Mouse (Mus musculus) limb, embryonic 13.5 days (tissue): ENCODE measurements around the gene Nup214. TPM values are rescaled to one million over a fixed set of nuclear protein-coding genes. Genes with fewer than 3 reads are reported as not detected.

Experiments
- ATAC-seq: fragments of 200-750 bp; cut with Nextera tagmentation; 2 replicates; pipeline ENCODE4 v1.8.0; 2017; ENCODE audit warnings: low read depth, moderate number of reproducible peaks, moderate TSS enrichment; ENCODE audit not compliant: low FRiP score
- H3K27ac ChIP-seq: fragments of 300-500 bp; sonication (generic); 2 replicates; pipeline ENCODE4 v1.5.1; 2015; ENCODE audit warnings: inconsistent platforms, mild to moderate bottlenecking, moderate library complexity
- H3K27me3 ChIP-seq: fragments of 300-500 bp; sonication (generic); 2 replicates; pipeline ENCODE4 v1.6.1; 2015; ENCODE audit warnings: mild to moderate bottlenecking, inconsistent platforms
- H3K36me3 ChIP-seq: fragments of 300-500 bp; sonication (generic); 2 replicates; pipeline ENCODE4 v1.6.1; 2015; ENCODE audit warnings: inconsistent platforms, mild to moderate bottlenecking, moderate library complexity
- H3K4me1 ChIP-seq: fragments of 300-500 bp; sonication (generic); 2 replicates; pipeline ENCODE4 v1.6.1; 2015; ENCODE audit warnings: inconsistent platforms
- H3K4me2 ChIP-seq: fragments of 300-500 bp; sonication (generic); replicated peaks from 2 replicates; pipeline ENCODE4 v1.6.1; 2015; ENCODE audit warnings: inconsistent platforms, mild to moderate bottlenecking, moderate library complexity
- H3K4me3 ChIP-seq: fragments of 300-500 bp; sonication (generic); 2 replicates; pipeline ENCODE4 v1.5.1; 2015; ENCODE audit warnings: moderate library complexity, mild to moderate bottlenecking, inconsistent platforms
- H3K9ac ChIP-seq: fragments of 300-500 bp; sonication (generic); 2 replicates; pipeline ENCODE4 v1.6.1; 2015; ENCODE audit warnings: mild to moderate bottlenecking, inconsistent platforms
- H3K9me3 ChIP-seq: fragments of 300-500 bp; sonication (generic); 2 replicates; pipeline ENCODE4 v1.6.1; 2016; ENCODE audit warnings: inconsistent platforms
- WGBS: fragments of 180-500 bp; shearing (Covaris S2); methylation state at CpG from one replicate; pipeline ENCODE4 v1.1.7; 2015; 5-methylcytosine and 5-hydroxymethylcytosine counted together
- polyA plus RNA-seq: library from polyadenylated mRNA; unstranded; fragments of >200 nt; fragmentation: Nextera tagmentation; extraction: Ambion mirVana; gene quantifications from 2 replicates; pipeline ENCODE4 v1.2.1, GENCODE M21; 2015

The Nup214 gene
- polyA plus RNA-seq, 1 experiment from 2014 or later, result 114 TPM

DNA sequence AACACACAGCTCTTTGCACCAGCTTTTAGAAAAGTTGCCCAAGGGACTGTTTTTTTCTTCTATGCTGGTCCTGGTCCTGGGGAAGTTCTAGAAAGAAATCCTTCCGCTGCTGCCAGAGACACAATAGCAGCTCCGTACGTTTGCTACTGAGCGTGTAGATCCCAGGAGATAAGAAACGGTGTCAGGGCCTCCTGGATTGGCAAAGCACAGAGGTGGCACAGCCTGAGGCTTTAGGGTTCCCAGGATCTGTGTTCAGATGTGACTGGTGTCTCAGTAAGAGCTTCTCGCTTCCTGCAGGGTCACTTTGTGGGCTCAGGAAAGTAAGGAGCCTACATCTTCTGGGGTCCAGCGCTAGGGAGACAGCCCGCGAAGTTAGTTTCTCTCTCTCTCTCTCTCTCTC is 23.3 kb upstream of the Nup214 start:
- peaks cover 15% of the 10 kb centered on the region; the same call in 1 of the 2 replicates for H3K36me3 ChIP-seq
- H3K4me1 ChIP-seq, result peaks cover 25% of the 10 kb centered on the region
- peak overlapping the region; percentile 82 for H3K9ac ChIP-seq
- 12% methylated on average over 9 of the region's 9 CpGs for WGBS
- peak overlapping the region; percentile 80 for H3K4me3 ChIP-seq
- no peaks in the 10 kb centered on the region for H3K9me3 ChIP-seq
- peak overlapping the region; percentile 89 for H3K4me2 ChIP-seq
- no peaks in the 10 kb centered on the region for H3K27me3 ChIP-seq
- H3K27ac ChIP-seq, result no peak overlapping the region
- ATAC-seq, result no peak

DNA sequence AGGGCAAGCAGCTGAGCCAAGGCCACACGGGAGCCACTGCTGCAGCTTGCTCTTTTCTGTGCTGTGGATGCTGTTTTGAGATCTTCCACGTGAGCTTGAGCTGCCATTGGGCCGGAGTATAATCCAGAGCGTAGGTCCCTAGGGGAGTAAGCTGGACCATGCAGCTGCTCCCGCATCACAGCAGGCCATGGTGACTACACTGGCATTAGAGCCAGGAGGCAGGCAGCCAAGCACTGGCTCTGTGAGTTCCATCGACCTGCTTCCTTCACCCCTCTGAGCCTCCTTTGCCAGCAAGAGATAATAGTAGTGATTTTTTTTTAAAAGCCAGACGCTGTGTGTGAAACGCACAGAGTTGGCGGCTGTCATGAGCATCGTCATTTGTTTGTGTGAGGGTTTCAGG is 22.0 kb upstream of the Nup214 start:
- Histone ChIP-seq H3K9ac (no peak overlapping the region), H3K4me3 (no peak overlapping the region), H3K27ac (no peak overlapping the region), H3K27me3 (no peaks in the 10 kb centered on the region), H3K4me1 (peaks cover 25% of the 10 kb centered on the region), H3K36me3 (peaks cover 15% of the 10 kb centered on the region; the same call in 1 of the 2 replicates), H3K9me3 (no peaks in the 10 kb centered on the region), H3K4me2 (peak overlapping the region; percentile 89; the same call in 1 of the 2 replicates)
- ATAC-seq, result no peak
- 89% methylated on average over 10 of the region's 10 CpGs for WGBS

DNA sequence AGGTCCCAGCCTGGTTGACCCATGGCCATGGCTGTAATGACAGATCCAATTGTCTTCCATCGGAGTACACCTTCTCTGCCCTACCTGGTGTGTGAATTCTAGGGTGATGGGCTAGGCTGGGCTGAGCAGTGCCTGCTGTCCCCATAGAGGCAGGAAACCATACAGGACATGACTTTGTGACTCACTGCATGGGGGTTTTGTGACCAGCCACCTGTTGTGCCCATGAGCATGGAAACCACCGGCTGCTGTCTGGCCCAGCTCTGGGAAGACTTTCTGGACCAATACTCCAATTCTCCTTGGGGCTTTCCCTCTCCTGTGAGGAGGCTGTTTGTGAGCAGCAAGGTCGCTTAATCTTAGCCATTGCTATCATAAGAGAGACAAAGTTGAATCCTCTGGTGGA is 21.5 kb upstream of the Nup214 start:
- Histone ChIP-seq H3K9ac (no peak overlapping the region), H3K27me3 (no peaks in the 10 kb centered on the region), H3K27ac (no peak overlapping the region), H3K4me2 (no peak overlapping the region), H3K4me3 (no peak overlapping the region), H3K9me3 (no peaks in the 10 kb centered on the region), H3K36me3 (peaks cover 15% of the 10 kb centered on the region), H3K4me1 (peaks cover 25% of the 10 kb centered on the region)
- ATAC-seq, result no peak
- WGBS, result 82% methylated on average over 3 of the region's 3 CpGs

DNA sequence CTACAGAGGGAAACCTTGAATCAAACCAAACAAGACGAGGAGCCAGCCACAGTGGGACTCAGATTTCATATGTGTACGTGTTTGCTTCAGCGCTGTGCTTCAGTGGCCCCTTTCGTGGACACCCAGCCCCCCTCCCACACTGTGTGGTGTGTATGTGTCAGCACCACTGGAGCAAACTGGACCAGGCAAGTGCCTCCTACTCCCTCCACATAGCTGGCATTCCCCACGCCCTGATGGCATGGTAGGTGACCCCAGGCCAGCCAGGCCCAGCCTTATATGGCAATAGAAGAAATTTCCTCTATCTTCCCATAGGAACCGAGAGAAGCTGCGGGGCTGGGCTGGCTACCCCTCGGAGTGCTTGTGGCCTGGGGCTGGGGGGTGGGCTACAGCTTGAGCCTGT is 20.5 kb upstream of the Nup214 start:
- ATAC-seq, result no peak
- Histone ChIP-seq H3K27ac (no peak overlapping the region), H3K4me2 (no peak overlapping the region), H3K9me3 (no peaks in the 10 kb centered on the region), H3K36me3 (peaks cover 17% of the 10 kb centered on the region), H3K4me1 (peaks cover 25% of the 10 kb centered on the region), H3K9ac (no peak overlapping the region), H3K27me3 (no peaks in the 10 kb centered on the region), H3K4me3 (no peak overlapping the region)
- WGBS, result 72% methylated on average over 8 of the region's 8 CpGs

DNA sequence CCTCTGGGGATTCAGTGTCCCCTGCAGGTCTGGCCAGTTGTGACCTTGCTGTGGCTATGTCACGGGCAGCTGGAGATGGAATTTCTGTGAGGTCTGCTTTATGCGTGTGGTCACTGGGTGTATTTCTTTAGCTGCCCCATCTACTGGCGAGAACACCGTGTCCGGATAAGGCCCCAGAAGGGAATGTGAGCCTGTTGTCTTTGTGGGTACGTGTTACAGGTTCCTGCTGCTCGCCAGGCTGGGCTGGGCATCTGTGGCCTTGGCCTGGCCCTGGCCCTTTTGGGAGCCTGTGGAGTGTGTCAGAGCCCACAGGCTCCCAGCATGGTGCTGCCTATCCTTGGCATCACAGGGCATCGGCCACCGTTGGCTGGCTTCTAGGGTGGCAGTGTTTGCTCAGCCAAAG is 19.5 kb upstream of the Nup214 start:
- H3K4me2 ChIP-seq, result no peak overlapping the region
- no peak for ATAC-seq
- H3K27me3 ChIP-seq, result no peaks in the 10 kb centered on the region

DNA sequence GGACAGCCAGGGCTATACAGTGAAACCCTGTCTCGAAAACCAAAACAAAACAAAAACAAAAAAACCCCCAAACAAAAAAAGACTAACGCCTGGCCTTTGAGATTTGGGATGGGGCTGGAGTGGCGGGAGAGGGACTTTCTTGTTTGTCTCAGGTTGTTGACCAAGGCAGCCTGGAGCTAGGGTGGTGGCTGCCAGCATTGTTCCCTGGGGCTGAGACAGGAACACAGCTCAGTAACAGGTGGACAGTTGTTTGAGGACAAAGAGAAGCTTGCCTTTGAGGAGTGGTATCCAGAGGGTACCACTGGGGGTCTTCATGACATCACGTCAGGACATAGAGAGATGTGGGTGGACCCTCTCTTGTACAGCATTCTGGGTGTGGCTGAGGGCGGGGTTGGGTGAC is 18.6 kb upstream of the Nup214 start:
- H3K4me3 ChIP-seq, result no peak overlapping the region
- peaks cover 25% of the 10 kb centered on the region for H3K36me3 ChIP-seq
- no peaks in the 10 kb centered on the region for H3K9me3 ChIP-seq
- no peak overlapping the region for H3K27ac ChIP-seq
- H3K4me1 ChIP-seq, result peaks cover 22% of the 10 kb centered on the region
- ATAC-seq, result no peak
- no peaks in the 10 kb centered on the region for H3K27me3 ChIP-seq
- 89% methylated on average over 5 of the region's 5 CpGs for WGBS
- no peak overlapping the region for H3K9ac ChIP-seq
- no peak overlapping the region for H3K4me2 ChIP-seq

More for the DNA sequence above, 19.5 kb upstream of the Nup214 start:
- 91% methylated on average over 9 of the region's 9 CpGs for WGBS
- no peaks in the 10 kb centered on the region for H3K9me3 ChIP-seq
- no peak overlapping the region for H3K4me3 ChIP-seq
- H3K36me3 ChIP-seq, result peaks cover 19% of the 10 kb centered on the region
- H3K4me1 ChIP-seq, result peaks cover 25% of the 10 kb centered on the region
- no peak overlapping the region for H3K27ac ChIP-seq
- H3K9ac ChIP-seq, result no peak overlapping the region

DNA sequence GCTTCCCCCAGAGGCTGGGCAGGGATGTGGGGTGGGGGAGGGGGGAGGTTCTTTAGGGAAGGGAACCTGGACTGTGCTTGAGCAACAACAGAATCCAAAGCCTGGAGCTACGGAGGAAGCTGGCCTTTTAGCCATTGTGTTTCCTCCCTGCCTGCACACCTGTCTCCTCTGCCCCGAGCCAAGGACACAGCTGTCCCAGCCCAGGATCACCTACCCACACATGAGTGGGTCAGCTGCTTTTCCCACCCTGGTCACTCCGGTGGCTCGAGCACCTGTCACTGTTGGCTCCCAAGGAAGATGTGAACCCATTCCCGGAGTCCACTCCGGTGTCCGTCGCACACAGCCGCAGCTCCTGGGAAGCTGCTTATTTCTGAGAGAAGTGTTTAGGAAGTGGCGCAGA is 17.0 kb upstream of the Nup214 start:
- Histone ChIP-seq H3K4me2 (no peak overlapping the region), H3K4me3 (no peak overlapping the region), H3K27me3 (no peaks in the 10 kb centered on the region), H3K36me3 (peaks cover 36% of the 10 kb centered on the region), H3K27ac (no peak overlapping the region), H3K4me1 (peaks cover 13% of the 10 kb centered on the region), H3K9ac (peak overlapping the region; percentile 25; the same call in 1 of the 2 replicates), H3K9me3 (no peaks in the 10 kb centered on the region)
- WGBS, result 88% methylated on average over 10 of the region's 10 CpGs
- ATAC-seq, result no peak

DNA sequence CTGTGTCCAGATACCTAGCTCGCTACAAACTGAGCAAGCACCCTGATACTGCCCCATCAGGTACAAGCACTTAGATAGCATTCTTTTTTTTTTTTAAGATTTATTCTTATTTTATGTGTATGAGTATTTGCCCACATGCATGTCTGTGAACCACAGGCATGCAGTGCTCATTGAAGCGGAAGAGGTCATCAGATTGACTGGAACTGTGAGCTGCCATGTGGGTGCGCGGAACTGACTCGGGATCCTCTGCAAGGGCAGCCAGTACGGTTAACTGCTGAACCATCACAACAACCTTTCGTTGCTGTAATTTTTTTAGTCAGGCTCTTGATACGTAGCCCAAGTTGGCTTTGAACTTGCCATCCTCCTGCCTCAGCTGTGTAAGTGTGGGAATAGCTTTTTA is 13.2 kb upstream of the Nup214 start:
- WGBS, result 94% methylated on average over 8 of the region's 8 CpGs
- H3K27me3 ChIP-seq, result no peaks in the 10 kb centered on the region
- H3K27ac ChIP-seq, result no peak overlapping the region; the same call in 1 of the 2 replicates
- no peak overlapping the region for H3K4me2 ChIP-seq
- no peak overlapping the region for H3K4me3 ChIP-seq
- no peak for ATAC-seq
- no peaks in the 10 kb centered on the region for H3K9me3 ChIP-seq
- no peak overlapping the region for H3K9ac ChIP-seq
- H3K4me1 ChIP-seq, result peaks cover 7% of the 10 kb centered on the region; the same call in 1 of the 2 replicates
- peaks cover 33% of the 10 kb centered on the region for H3K36me3 ChIP-seq

DNA sequence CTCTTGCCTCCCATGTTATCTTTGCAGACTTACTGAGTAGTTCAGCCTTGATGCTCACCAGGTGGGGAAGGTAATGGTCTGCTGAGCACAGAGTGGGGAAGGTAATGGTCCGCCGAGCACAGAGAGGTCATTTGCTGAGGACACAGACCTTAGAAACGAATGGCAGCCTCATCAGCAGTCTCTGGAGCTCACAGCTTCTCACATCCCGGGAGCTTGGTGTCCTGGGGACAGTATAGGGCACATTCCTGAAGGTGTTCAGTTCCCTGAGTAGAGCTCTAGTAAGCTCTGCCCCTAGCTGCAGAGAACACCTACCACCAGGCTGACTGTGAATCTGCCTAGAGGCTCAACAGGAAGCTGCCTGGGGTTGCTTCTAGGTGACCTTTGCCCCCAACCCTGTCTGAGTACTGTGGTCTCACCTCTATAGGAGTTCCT is 12.4 kb upstream of the Nup214 start:
- Histone ChIP-seq H3K9ac (no peak overlapping the region), H3K4me2 (0 out of 2 replicates have a peak overlapping the region, but pooled peaks have one; percentile 14), H3K27ac (peak overlapping the region; percentile 76), H3K4me3 (no peak overlapping the region), H3K27me3 (no peaks in the 10 kb centered on the region), H3K9me3 (no peaks in the 10 kb centered on the region), H3K36me3 (peaks cover 34% of the 10 kb centered on the region), H3K4me1 (peaks cover 7% of the 10 kb centered on the region; the same call in 1 of the 2 replicates)
- no peak for ATAC-seq
- WGBS, result 70% methylated on average over 4 of the region's 4 CpGs

DNA sequence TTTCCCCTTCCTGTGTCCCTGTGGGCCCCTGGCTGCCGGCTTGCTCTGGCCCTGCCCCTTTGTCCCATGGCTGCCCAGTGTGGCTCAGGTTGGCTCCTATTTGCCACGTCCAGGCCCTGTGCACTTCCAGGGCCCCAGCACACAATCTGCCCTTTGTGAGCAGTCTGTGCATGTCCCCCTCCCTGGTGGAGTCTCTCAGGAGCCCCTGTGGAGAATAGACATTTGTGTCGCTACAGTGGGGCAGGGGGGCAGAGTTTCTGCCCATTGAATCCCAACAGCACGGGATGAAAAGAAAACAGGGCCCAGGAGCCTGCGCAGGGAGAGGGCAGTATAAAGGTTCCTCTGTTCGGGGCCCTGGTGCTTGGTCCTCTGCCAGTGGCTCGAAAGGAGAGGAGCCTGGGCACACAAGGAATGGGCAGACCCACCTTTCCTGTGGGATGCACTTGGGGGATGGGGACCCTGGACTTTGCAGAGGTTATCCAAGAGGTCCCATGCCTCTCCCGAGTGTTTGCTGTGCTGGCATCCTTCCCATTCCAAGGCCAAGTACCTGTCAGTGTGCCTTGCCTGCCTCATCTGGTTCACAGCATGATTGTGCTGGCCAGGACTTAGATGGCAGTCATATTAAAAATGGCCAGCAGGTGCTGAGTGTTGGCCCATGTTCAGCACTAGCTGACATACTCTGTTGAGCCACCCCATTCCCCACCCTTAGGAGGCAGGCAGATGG is 11.6 kb upstream of the Nup214 start:
- Histone ChIP-seq H3K9ac (peak overlapping the region; percentile 25; the same call in 1 of the 2 replicates), H3K4me1 (peaks cover 7% of the 10 kb centered on the region; the same call in 1 of the 2 replicates), H3K4me3 (no peak overlapping the region), H3K36me3 (peaks cover 43% of the 10 kb centered on the region), H3K27me3 (no peaks in the 10 kb centered on the region), H3K27ac (peak overlapping the region; percentile 76), H3K4me2 (peak overlapping the region; percentile 14; the same call in 1 of the 2 replicates), H3K9me3 (no peaks in the 10 kb centered on the region)
- ATAC-seq, result peak; percentile 74
- WGBS, result 69% methylated on average over 8 of the region's 8 CpGs

DNA sequence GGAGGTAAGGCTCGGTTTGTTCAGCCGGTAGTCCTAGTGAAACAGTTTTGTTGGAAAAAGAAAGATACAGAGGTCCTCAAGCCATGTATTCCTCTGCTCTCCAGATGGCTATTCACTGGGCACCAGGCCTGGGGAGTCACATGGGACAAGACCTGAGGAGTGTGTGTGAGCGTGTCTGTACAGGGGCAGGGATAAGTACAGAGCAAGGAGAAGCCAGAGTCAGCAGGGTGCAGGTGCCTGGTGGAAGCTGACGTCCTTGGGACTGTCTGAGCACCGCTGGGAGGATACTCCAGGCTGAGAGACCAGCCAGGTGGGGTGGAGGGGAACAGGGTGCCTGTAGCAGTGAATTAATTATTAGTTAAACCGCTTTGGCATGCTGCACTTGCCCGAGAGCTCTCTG is 10.7 kb upstream of the Nup214 start:
- Histone ChIP-seq H3K9me3 (no peaks in the 10 kb centered on the region), H3K9ac (peak overlapping the region; percentile 25; the same call in 1 of the 2 replicates), H3K4me3 (no peak overlapping the region), H3K27me3 (no peaks in the 10 kb centered on the region), H3K36me3 (peaks cover 43% of the 10 kb centered on the region), H3K4me2 (no peak overlapping the region), H3K27ac (peak overlapping the region; percentile 70), H3K4me1 (peaks cover 7% of the 10 kb centered on the region; the same call in 1 of the 2 replicates)
- ATAC-seq, result no peak
- WGBS, result 77% methylated on average over 7 of the region's 7 CpGs

DNA sequence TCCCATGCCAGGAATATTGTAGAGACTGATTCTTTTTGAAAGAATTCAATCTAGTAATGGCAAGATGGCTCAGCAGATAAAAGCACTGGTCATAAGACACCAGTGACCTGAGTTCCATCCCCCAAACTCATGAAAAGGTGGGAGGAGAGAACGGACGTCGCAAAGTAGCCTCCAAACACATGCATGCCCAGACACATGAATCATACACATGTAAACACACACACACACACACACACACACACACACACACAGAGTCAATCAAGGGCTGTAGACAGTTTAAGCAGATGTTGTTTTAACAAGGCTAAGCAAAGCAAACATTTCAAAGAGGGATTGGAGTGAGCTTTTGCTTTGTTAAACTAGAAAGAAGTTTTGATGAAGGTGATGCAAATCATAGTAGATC is 10.0 kb upstream of the Nup214 start:
- Histone ChIP-seq H3K36me3 (peaks cover 43% of the 10 kb centered on the region), H3K9ac (no peak overlapping the region), H3K9me3 (no peaks in the 10 kb centered on the region), H3K27ac (no peak overlapping the region), H3K4me3 (no peak overlapping the region), H3K4me1 (peaks cover 7% of the 10 kb centered on the region; the same call in 1 of the 2 replicates), H3K4me2 (no peak overlapping the region), H3K27me3 (no peaks in the 10 kb centered on the region)
- ATAC-seq, result no peak
- WGBS, result 92% methylated on average over 3 of the region's 3 CpGs
